Mouse (Mus musculus) heart, adult 2 months (tissue): Measurements from ENCODE around the gene Cd79a.
"Not testable (repeated sequence)": the region's sequence is repeated elsewhere in the genome, so short reads cannot be mapped to it uniquely, and the experiment has no call there.

ENCODE experiments used
- CTCF ChIP-seq: fragments of 200-600 bp; IDR thresholded peaks from 2 replicates; pipeline ENCODE4 v1.8.1; 2022; ENCODE audit warnings: antibody characterized with exemption, mild to moderate bottlenecking, moderate library complexity
- EP300 ChIP-seq: fragments of 200-500 bp; IDR thresholded peaks from 2 replicates; pipeline ENCODE4 v1.6.1; 2011; ENCODE audit warnings: low read depth, low read length, control low read depth; ENCODE audit not compliant: insufficient read depth
- POLR2A ChIP-seq: fragments of 200-500 bp; IDR thresholded peaks from 2 replicates; pipeline ENCODE4 v1.6.1; 2011; ENCODE audit warnings: mild to moderate bottlenecking, low read depth, low read length, control low read depth; ENCODE audit not compliant: insufficient read depth

DNA sequence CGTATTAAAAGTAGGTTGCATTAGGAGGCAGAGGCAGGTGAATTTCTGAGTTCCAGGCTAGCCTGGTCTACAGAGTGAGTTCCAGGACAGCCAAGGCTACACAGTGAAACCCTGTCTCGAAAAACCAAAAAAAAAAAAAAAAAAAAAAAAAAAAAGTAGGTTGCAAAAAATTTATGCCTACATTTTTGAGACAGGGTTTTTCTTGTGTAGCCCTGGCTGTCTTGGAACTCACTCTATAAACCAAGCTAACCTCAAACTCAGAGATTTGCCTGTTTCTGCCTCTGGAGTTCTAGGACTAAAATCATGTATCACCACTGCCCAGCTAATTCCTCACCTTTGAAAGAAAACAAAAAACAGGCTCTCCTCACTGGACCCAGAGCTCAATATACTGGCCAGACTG lies 1.4 kb upstream of the Cd79a start:
- not testable (repeated sequence) for TF ChIP-seq CTCF, POLR2A, EP300
